Mouse (Mus musculus): ENCODE data around the gene Sgk2.
A peak's percentile ranks its signal among the peaks of the same experiment; 100 is the strongest.

Sgk2 gene

GRCm38 (mm10) chr2:162973637-162974036 is 13.5 kb upstream of the Sgk2 start:
- no peaks in the 10 kb centered on the region for H3K36me3 ChIP-seq (ENCODE audit: control insufficient read depth, insufficient read depth, low read length, poor library complexity, severe bottlenecking)
- no peak for DNase-seq (ENCODE audit: low read depth, low spot score)
- no peaks in the 10 kb centered on the region for H3K27me3 ChIP-seq (ENCODE audit: control insufficient read depth, insufficient read depth, low read length, poor library complexity, severe bottlenecking)

- no peak for DNase-seq (ENCODE audit: low read depth, low spot score)
- no peaks in the 10 kb centered on the region for H3K27me3 ChIP-seq (ENCODE audit: control insufficient read depth, insufficient read depth, low read length, poor library complexity, severe bottlenecking)
- no peaks in the 10 kb centered on the region for H3K36me3 ChIP-seq (ENCODE audit: control insufficient read depth, insufficient read depth, low read length, poor library complexity, severe bottlenecking)
Measured at GRCm38 (mm10) chr2:162975157-162975775, 11.9 kb upstream of the Sgk2 start.

- no peak for DNase-seq (ENCODE audit: low read depth, low spot score)
- H3K27me3 ChIP-seq (ENCODE audit: control insufficient read depth, insufficient read depth, low read length, poor library complexity, severe bottlenecking) = no peaks in the 10 kb centered on the region
- H3K36me3 ChIP-seq (ENCODE audit: control insufficient read depth, insufficient read depth, low read length, poor library complexity, severe bottlenecking) = no peaks in the 10 kb centered on the region
Measured at GRCm38 (mm10) chr2:162976001-162976400, 11.1 kb upstream of the Sgk2 start.

- Histone ChIP-seq H3K27me3 (ENCODE audit: control insufficient read depth, insufficient read depth, low read length, poor library complexity, severe bottlenecking) (peaks cover 2% of the 10 kb centered on the region; the same call in 1 of the 2 replicates), H3K36me3 (ENCODE audit: control insufficient read depth, insufficient read depth, low read length, poor library complexity, severe bottlenecking) (no peaks in the 10 kb centered on the region)
- no peak for DNase-seq (ENCODE audit: low read depth, low spot score)
Measured at GRCm38 (mm10) chr2:162984381-162984780, 2.7 kb upstream of the Sgk2 start.

- DNase-seq (ENCODE audit: low read depth, low spot score) = no peak
- H3K36me3 ChIP-seq (ENCODE audit: control insufficient read depth, insufficient read depth, low read length, poor library complexity, severe bottlenecking) = no peaks in the 10 kb centered on the region
- H3K27me3 ChIP-seq (ENCODE audit: control insufficient read depth, insufficient read depth, low read length, poor library complexity, severe bottlenecking) = peaks cover 2% of the 10 kb centered on the region; the same call in 1 of the 2 replicates
Measured at GRCm38 (mm10) chr2:162985923-162986322, 1.2 kb upstream of the Sgk2 start.

- H3K36me3 ChIP-seq (ENCODE audit: control insufficient read depth, insufficient read depth, low read length, poor library complexity, severe bottlenecking) = no peaks in the 10 kb centered on the region
- H3K27me3 ChIP-seq (ENCODE audit: control insufficient read depth, insufficient read depth, low read length, poor library complexity, severe bottlenecking) = peaks cover 2% of the 10 kb centered on the region; the same call in 1 of the 2 replicates
- DNase-seq (ENCODE audit: low read depth, low spot score) = no peak
Measured at GRCm38 (mm10) chr2:162986764-162987163, 366 bp upstream of the Sgk2 start.

- peaks cover 2% of the 10 kb centered on the region; the same call in 1 of the 2 replicates for H3K27me3 ChIP-seq (ENCODE audit: control insufficient read depth, insufficient read depth, low read length, poor library complexity, severe bottlenecking)
- DNase-seq (ENCODE audit: low read depth, low spot score) = no peak
- H3K36me3 ChIP-seq (ENCODE audit: control insufficient read depth, insufficient read depth, low read length, poor library complexity, severe bottlenecking) = no peaks in the 10 kb centered on the region
Measured at GRCm38 (mm10) chr2:162988235-162988634, 1.1 kb downstream of the Sgk2 start.

- Histone ChIP-seq H3K27me3 (ENCODE audit: control insufficient read depth, insufficient read depth, low read length, poor library complexity, severe bottlenecking) (peaks cover 2% of the 10 kb centered on the region; the same call in 1 of the 2 replicates), H3K36me3 (ENCODE audit: control insufficient read depth, insufficient read depth, low read length, poor library complexity, severe bottlenecking) (no peaks in the 10 kb centered on the region)
- no peak for DNase-seq (ENCODE audit: low read depth, low spot score)
Measured at GRCm38 (mm10) chr2:162991394-162992083, 4.4 kb downstream of the Sgk2 start.

- Histone ChIP-seq H3K36me3 (ENCODE audit: control insufficient read depth, insufficient read depth, low read length, poor library complexity, severe bottlenecking) (no peaks in the 10 kb centered on the region), H3K27me3 (ENCODE audit: control insufficient read depth, insufficient read depth, low read length, poor library complexity, severe bottlenecking) (peaks cover 2% of the 10 kb centered on the region; the same call in 1 of the 2 replicates)
- no peak for DNase-seq (ENCODE audit: low read depth, low spot score)
Measured at GRCm38 (mm10) chr2:162992084-162992437, 4.9 kb downstream of the Sgk2 start.

- no peaks in the 10 kb centered on the region for H3K27me3 ChIP-seq (ENCODE audit: control insufficient read depth, insufficient read depth, low read length, poor library complexity, severe bottlenecking)
- no peaks in the 10 kb centered on the region for H3K36me3 ChIP-seq (ENCODE audit: control insufficient read depth, insufficient read depth, low read length, poor library complexity, severe bottlenecking)
- DNase-seq (ENCODE audit: low read depth, low spot score) = no peak
Measured at GRCm38 (mm10) chr2:162993881-162994616, 6.9 kb downstream of the Sgk2 start.

- H3K36me3 ChIP-seq (ENCODE audit: control insufficient read depth, insufficient read depth, low read length, poor library complexity, severe bottlenecking) = no peaks in the 10 kb centered on the region
- peak; percentile 70 for DNase-seq (ENCODE audit: low read depth, low spot score)
- no peaks in the 10 kb centered on the region for H3K27me3 ChIP-seq (ENCODE audit: control insufficient read depth, insufficient read depth, low read length, poor library complexity, severe bottlenecking)
Measured at GRCm38 (mm10) chr2:162998528-162999230, 11.5 kb downstream of the Sgk2 start.

GRCm38 (mm10) chr2:162999744-163000143 is 12.6 kb downstream of the Sgk2 start:
- DNase-seq (ENCODE audit: low read depth, low spot score) = peak; percentile 46
- Histone ChIP-seq H3K36me3 (ENCODE audit: control insufficient read depth, insufficient read depth, low read length, poor library complexity, severe bottlenecking) (no peaks in the 10 kb centered on the region), H3K27me3 (ENCODE audit: control insufficient read depth, insufficient read depth, low read length, poor library complexity, severe bottlenecking) (no peaks in the 10 kb centered on the region)

- Histone ChIP-seq H3K27me3 (ENCODE audit: control insufficient read depth, insufficient read depth, low read length, poor library complexity, severe bottlenecking) (no peaks in the 10 kb centered on the region), H3K36me3 (ENCODE audit: control insufficient read depth, insufficient read depth, low read length, poor library complexity, severe bottlenecking) (no peaks in the 10 kb centered on the region)
- DNase-seq (ENCODE audit: low read depth, low spot score) = no peak
Measured at GRCm38 (mm10) chr2:163001071-163001470, 13.9 kb downstream of the Sgk2 start.

- DNase-seq (ENCODE audit: low read depth, low spot score) = no peak
- H3K27me3 ChIP-seq (ENCODE audit: control insufficient read depth, insufficient read depth, low read length, poor library complexity, severe bottlenecking) = no peaks in the 10 kb centered on the region
- H3K36me3 ChIP-seq (ENCODE audit: control insufficient read depth, insufficient read depth, low read length, poor library complexity, severe bottlenecking) = no peaks in the 10 kb centered on the region
Measured at GRCm38 (mm10) chr2:163007299-163007698, 20.2 kb downstream of the Sgk2 start.
